Mouse (Mus musculus) embryonic facial prominence, embryonic 11.5 days (tissue): ENCODE results near the gene Mvb12b. TPM values are rescaled to one million over a fixed set of nuclear protein-coding genes. Genes with fewer than 3 reads are reported as not detected.

ENCODE experiments used
- ATAC-seq: fragments of 200-750 bp; cut with Nextera tagmentation; replicated peaks from 2 replicates; pipeline ENCODE4 v1.8.0; 2017; ENCODE audit warnings: low read depth; ENCODE audit not compliant: insufficient number of reproducible peaks, low FRiP score, low TSS enrichment
- DNase-seq: peaks from one replicate; pipeline ENCODE4 v3.0.0-alpha.2; 2015; ENCODE audit warnings: low spot score
- H3K27ac ChIP-seq: fragments of 300-500 bp; sonication (generic); replicated peaks from 2 replicates; pipeline ENCODE4 v1.5.1; 2014; ENCODE audit warnings: mild to moderate bottlenecking, low read depth, low read length, control low read depth
- H3K27me3 ChIP-seq: fragments of 300-500 bp; sonication (generic); 2 replicates; pipeline ENCODE4 v1.6.1; 2014; ENCODE audit warnings: mild to moderate bottlenecking, low read length, moderate library complexity, mixed read lengths; ENCODE audit not compliant: control insufficient read depth, insufficient read depth
- H3K36me3 ChIP-seq: fragments of 300-500 bp; sonication (generic); replicated peaks from 2 replicates; pipeline ENCODE4 v1.6.1; 2014; ENCODE audit warnings: low read depth, mild to moderate bottlenecking, low read length, moderate library complexity, mixed read lengths; ENCODE audit not compliant: control insufficient read depth, insufficient read depth
- H3K4me1 ChIP-seq: fragments of 300-500 bp; sonication (generic); 2 replicates; pipeline ENCODE4 v1.6.1; 2014; ENCODE audit warnings: low read length, mixed read lengths; ENCODE audit not compliant: control insufficient read depth, insufficient read depth
- H3K4me2 ChIP-seq: fragments of 300-500 bp; sonication (generic); 2 replicates; pipeline ENCODE4 v1.6.1; 2014; ENCODE audit warnings: low read depth, mild to moderate bottlenecking, control low read depth, low read length, moderate library complexity
- H3K4me3 ChIP-seq: fragments of 300-500 bp; sonication (generic); 2 replicates; pipeline ENCODE4 v1.5.1; 2014; ENCODE audit warnings: low read depth, low read length, control low read depth
- H3K9ac ChIP-seq: fragments of 300-500 bp; sonication (generic); replicated peaks from 2 replicates; pipeline ENCODE4 v1.6.1; 2014; ENCODE audit warnings: mild to moderate bottlenecking, control low read depth, low read length
- H3K9me3 ChIP-seq: fragments of 300-500 bp; sonication (generic); replicated peaks from 2 replicates; pipeline ENCODE4 v1.6.1; 2016; ENCODE audit warnings: mild to moderate bottlenecking, low read length, inconsistent platforms, mixed read lengths; ENCODE audit not compliant: control insufficient read depth
- WGBS: fragments of 180-500 bp; shearing (Covaris S2); extraction: QIAGEN DNeasy Blood & Tissue Kit; methylation state at CpG from one replicate; pipeline ENCODE4 v1.1.7; 2014; 5-methylcytosine and 5-hydroxymethylcytosine counted together
- polyA plus RNA-seq: library from polyadenylated mRNA; unstranded; fragments of >200 nt; fragmentation: Nextera tagmentation; extraction: Ambion mirVana; gene quantifications from 2 replicates; pipeline ENCODE4 v1.2.1, GENCODE M21; 2014

Gene Mvb12b
- polyA plus RNA-seq, 1 experiment from 2014 or later = 23.3 TPM

DNA sequence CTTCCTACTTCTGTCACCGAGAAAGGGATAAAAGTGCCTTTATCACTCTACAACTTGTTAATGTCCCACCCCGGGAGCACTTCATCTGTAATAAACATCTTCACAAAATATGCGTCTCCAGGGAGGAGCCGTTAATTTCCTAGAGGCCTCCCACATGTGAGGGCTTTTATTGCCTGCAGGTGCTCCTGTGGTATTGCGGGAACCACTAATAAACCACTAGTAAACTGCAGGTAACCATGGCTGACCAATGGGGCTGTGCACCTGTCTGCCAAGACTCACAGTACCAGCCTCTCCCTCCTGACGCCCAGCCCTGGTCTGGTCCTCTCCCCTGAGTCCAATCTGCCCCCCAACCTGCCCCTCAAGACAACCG lies 186.3 kb downstream of the Mvb12b start:
- peaks cover 5% of the 10 kb centered on the region; the same call in 1 of the 2 replicates for H3K4me1 ChIP-seq
- ATAC-seq (no peak), DNase-seq (no peak)
- H3K36me3 ChIP-seq = no peaks in the 10 kb centered on the region
- H3K27me3 ChIP-seq = no peaks in the 10 kb centered on the region
- no peak overlapping the region for H3K4me3 ChIP-seq
- no peaks in the 10 kb centered on the region for H3K9me3 ChIP-seq
- WGBS = 59% methylated on average over 7 of the region's 7 CpGs
- H3K4me2 ChIP-seq = no peak overlapping the region
- no peak overlapping the region for H3K9ac ChIP-seq
- H3K27ac ChIP-seq = no peak overlapping the region

DNA sequence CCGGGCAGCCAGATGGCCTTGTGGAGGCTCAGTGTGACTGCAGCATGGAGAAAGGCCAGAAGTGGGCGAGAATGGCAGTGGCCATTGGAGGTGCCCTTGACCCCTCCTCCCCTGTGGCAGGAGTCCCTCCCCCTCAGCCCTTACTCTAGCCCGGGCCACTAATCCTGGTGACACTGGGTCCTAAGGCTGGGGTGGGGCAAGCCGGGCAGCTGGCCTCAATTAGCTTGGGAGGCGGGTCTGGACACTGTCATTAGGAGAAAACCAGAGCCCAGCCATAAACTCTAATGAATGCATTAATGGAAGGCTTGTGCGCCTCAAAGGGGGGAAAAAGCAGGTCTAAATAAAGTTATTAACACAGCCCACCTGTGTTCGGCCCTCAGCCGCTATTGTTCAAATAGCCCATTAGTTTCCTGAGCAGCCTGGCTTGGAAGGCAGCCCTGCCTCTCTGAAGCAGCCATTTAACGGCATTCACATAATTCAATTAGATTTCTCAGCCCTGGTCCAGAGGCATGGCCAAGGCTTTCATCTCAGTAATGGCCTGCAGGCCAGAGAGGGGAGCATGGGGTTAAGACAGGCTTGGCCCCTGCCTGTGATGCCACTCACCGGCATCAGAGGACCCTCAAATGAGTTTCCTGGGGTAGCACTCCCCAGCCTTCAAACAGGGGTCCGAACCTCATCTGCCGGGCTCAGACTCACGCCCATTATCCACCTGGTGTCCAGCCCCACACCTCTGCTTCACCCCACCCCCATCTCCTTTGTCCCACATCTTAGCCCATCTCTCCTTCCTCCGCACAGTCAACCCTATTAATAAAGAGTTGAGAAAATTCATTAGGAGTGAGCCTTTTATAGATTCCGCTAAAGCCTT lies 186.9 kb downstream of the Mvb12b start:
- Histone ChIP-seq H3K9ac (no peak overlapping the region), H3K4me2 (no peak overlapping the region), H3K4me1 (peaks cover 5% of the 10 kb centered on the region; the same call in 1 of the 2 replicates), H3K27me3 (no peaks in the 10 kb centered on the region), H3K27ac (no peak overlapping the region), H3K36me3 (no peaks in the 10 kb centered on the region), H3K9me3 (no peaks in the 10 kb centered on the region), H3K4me3 (no peak overlapping the region)
- WGBS = 30% methylated on average over 15 of the region's 15 CpGs
- ATAC-seq (peak; percentile 62; the same call in 1 of the 2 replicates), DNase-seq (no peak)

- ATAC-seq = no peak
- Histone ChIP-seq H3K4me1 (peaks cover 5% of the 10 kb centered on the region; the same call in 1 of the 2 replicates), H3K9me3 (no peaks in the 10 kb centered on the region), H3K9ac (no peak overlapping the region), H3K4me2 (no peak overlapping the region), H3K27me3 (no peaks in the 10 kb centered on the region), H3K36me3 (no peaks in the 10 kb centered on the region), H3K27ac (no peak overlapping the region), H3K4me3 (no peak overlapping the region)
- WGBS = 70% methylated on average over 3 of the region's 3 CpGs
- no peak for DNase-seq
Measured at GRCm38 (mm10) chr2:33698898-33699297, 188.8 kb downstream of the Mvb12b start.

DNA sequence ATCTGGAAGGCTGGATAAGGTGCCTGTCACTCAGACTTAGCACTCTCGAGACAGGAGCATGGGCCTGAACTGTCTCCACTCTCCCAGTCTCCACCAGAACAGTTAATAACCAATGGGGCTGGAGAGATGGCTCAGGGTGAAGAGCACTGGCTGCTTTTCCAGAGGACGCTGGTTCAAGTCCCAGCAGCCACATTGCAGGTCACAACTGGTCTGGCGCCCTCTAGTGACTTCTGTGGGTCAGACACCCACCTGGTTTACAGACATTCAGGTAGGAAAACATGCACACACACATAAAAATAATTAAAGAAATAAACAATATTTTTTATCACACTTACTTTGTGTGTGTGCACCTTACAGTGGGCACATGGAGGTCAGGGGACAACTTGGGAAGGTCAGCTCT lies 191.3 kb downstream of the Mvb12b start:
- no peak for DNase-seq
- no peaks in the 10 kb centered on the region for H3K36me3 ChIP-seq
- H3K27ac ChIP-seq = no peak overlapping the region
- ATAC-seq = no peak
- no peaks in the 10 kb centered on the region for H3K9me3 ChIP-seq
- WGBS = 79% methylated on average over 3 of the region's 3 CpGs
- no peak overlapping the region for H3K4me3 ChIP-seq
- H3K9ac ChIP-seq = no peak overlapping the region
- H3K4me1 ChIP-seq = peaks cover 5% of the 10 kb centered on the region; the same call in 1 of the 2 replicates
- H3K4me2 ChIP-seq = no peak overlapping the region
- H3K27me3 ChIP-seq = no peaks in the 10 kb centered on the region

- Histone ChIP-seq H3K27me3 (peaks cover 4% of the 10 kb centered on the region; the same call in 1 of the 2 replicates), H3K4me3 (no peak overlapping the region), H3K9me3 (no peaks in the 10 kb centered on the region), H3K27ac (no peak overlapping the region), H3K4me1 (no peaks in the 10 kb centered on the region), H3K36me3 (no peaks in the 10 kb centered on the region), H3K9ac (no peak overlapping the region), H3K4me2 (no peak overlapping the region)
- no peak for ATAC-seq
- DNase-seq = no peak
- WGBS = 66% methylated on average over 3 of the region's 3 CpGs
Measured at GRCm38 (mm10) chr2:33693931-33694330, 193.8 kb downstream of the Mvb12b start.

- H3K4me3 ChIP-seq = no peak overlapping the region
- no peaks in the 10 kb centered on the region for H3K4me1 ChIP-seq
- H3K9me3 ChIP-seq = no peaks in the 10 kb centered on the region
- DNase-seq (peak; percentile 69), ATAC-seq (no peak)
- H3K27ac ChIP-seq = no peak overlapping the region
- WGBS = 25% methylated on average over 9 of the region's 9 CpGs
- no peaks in the 10 kb centered on the region for H3K36me3 ChIP-seq
- H3K9ac ChIP-seq = no peak overlapping the region
- H3K4me2 ChIP-seq = no peak overlapping the region
- peaks cover 4% of the 10 kb centered on the region; the same call in 1 of the 2 replicates for H3K27me3 ChIP-seq
Measured at GRCm38 (mm10) chr2:33689880-33690462, 197.8 kb downstream of the Mvb12b start.

GRCm38 (mm10) chr2:33689155-33689879 lies 198.4 kb downstream of the Mvb12b start:
- H3K36me3 ChIP-seq = no peaks in the 10 kb centered on the region
- H3K4me3 ChIP-seq = no peak overlapping the region
- ATAC-seq (no peak), DNase-seq (no peak)
- peaks cover 4% of the 10 kb centered on the region; the same call in 1 of the 2 replicates for H3K27me3 ChIP-seq
- H3K9me3 ChIP-seq = no peaks in the 10 kb centered on the region
- H3K27ac ChIP-seq = no peak overlapping the region
- H3K9ac ChIP-seq = no peak overlapping the region
- WGBS = 54% methylated on average over 23 of the region's 23 CpGs
- H3K4me2 ChIP-seq = no peak overlapping the region
- H3K4me1 ChIP-seq = no peaks in the 10 kb centered on the region
